Mouse (Mus musculus) lung, postnatal 14 days (tissue): ENCODE data around the gene Gm45837.
"Not testable (repeated sequence)": the region's sequence is repeated elsewhere in the genome, so short reads cannot be mapped to it uniquely, and the experiment has no call there.

Source experiments
- DNase-seq: peaks from one replicate; pipeline ENCODE4 v3.0.0; 2021

Gm45837 gene

GRCm38 (mm10) chr7:101504507-101504906 lies 93.8 kb downstream of the Gm45837 start:
- peak; percentile 32 for DNase-seq

DNA sequence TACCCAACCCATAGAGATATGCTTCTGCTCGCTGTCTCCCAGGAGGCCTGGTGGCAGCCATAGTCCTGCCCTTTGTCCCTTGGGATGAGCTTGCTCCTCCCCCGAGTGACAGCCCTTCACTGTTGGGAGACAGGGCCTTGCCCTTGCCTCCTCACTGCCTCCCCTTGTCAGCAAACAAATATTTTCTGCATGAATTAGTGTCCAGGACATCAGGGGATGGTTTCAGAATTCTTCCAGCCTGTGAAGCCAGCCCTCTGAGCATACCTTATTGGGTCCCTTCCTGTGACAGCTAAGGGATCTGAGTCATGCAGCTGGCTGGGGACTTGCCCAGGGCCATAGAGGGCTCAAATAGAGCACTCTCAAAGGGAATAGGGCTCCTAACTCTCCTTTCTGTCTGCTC lies 98.5 kb downstream of the Gm45837 start:
- no peak for DNase-seq

DNA sequence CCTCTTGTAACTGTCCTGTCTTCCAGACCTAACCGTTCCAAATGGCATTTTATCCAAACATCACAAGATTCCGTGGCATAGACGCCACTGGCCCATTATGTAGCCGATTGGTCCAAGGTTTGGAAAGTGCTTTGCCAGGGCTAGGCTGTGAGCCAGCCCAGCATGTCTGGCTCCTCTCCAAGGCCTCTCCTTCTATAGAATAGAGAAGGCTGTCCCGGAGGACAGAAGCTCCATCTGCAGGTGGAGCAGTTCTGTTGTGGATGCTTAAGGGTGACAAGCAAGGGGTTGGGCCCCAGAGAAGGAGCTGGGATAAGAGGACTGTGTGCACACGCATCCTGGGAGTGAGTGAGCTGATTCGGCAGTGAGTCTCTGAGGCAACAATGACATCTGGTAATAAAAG lies 103.0 kb downstream of the Gm45837 start:
- no peak for DNase-seq

GRCm38 (mm10) chr7:101514768-101515167 lies 104.1 kb downstream of the Gm45837 start:
- no peak for DNase-seq

GRCm38 (mm10) chr7:101515295-101515694 lies 104.6 kb downstream of the Gm45837 start:
- no peak for DNase-seq

DNA sequence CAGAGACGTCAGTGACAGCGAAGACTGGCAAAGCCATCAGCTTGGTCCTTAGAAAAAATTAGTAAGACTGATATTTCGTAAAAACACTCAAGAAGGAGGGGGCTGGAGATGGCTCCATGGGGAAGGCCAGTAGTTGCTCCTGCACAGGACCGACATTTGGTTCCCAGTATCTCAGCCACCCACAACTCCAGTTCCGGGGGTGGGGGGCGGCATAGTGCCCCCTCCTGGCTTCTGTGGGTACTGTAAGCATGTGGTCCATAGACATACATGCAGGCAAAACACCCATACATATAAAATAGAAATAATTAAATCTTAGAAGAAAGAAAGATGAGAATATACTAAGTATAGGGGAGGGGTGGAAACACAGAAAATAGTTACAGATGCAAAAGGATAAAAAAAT lies 105.8 kb downstream of the Gm45837 start:
- DNase-seq: no peak

DNA sequence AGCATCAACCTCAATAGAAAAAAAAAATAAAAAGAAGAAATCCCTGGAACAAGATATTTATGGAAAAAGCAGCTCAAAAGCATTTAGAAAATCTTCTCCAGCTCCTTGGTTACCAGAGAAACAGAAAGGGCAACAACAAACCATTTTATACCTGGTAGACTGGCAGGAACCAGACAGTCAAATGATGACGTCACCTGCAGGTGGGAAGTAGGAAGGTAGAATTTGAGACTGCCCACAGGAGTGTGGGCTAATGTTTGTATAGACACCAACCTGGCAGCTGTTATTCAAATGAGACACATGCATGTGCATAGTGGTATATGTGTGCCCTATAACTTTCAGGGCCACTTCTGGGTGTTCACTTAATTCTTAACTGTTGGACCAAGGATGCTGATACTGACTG lies 111.0 kb downstream of the Gm45837 start:
- no peak for DNase-seq

- DNase-seq: no peak
Observed at GRCm38 (mm10) chr7:101523205-101523604, 112.5 kb downstream of the Gm45837 start.

GRCm38 (mm10) chr7:101526484-101526883 lies 115.8 kb downstream of the Gm45837 start:
- no peak for DNase-seq

DNA sequence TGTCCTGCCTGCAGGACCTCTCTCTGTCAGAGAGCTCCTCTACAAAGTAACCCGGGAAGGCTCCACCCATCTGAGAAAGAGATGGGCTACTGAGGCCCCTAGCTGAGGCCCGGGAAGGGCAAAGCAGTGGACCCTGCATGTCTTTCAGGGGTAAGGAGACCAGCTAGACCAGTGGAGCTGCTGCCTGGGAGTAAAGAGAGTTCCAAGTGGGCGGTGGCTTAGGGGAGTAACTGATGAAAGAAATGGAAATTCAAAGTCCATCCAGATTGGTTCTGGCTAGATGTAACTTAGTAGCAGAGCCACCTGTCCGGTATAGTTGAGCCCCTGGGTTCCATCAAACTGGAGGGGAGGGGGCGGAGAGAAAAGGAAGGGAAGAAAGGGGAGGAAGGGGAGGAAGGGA lies 123.7 kb downstream of the Gm45837 start:
- no peak for DNase-seq

DNA sequence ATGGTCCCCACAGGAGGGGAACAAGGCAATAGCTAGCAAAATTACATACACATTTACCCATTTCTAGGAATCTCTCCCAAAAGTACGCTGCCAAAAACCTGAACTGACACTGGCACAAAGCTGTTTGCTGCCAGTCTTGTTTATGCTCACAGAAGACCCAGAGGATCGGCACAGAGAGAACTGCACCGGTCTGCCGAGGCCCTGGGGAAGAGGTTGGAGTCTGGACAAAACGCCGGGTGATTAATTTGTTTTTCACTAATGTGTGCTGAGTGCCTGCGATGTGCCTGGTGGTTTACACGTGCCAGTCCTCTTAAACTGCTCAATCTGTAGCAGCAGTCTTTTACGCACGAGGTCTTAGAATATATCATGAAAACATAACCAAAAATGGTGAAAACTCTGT lies 124.4 kb downstream of the Gm45837 start:
- DNase-seq: no peak

GRCm38 (mm10) chr7:101535517-101535916 lies 124.8 kb downstream of the Gm45837 start:
- DNase-seq: no peak

- DNase-seq: no peak
Observed at GRCm38 (mm10) chr7:101537541-101537940, 126.9 kb downstream of the Gm45837 start.

- DNase-seq: peak; percentile 39
Observed at GRCm38 (mm10) chr7:101538141-101538933, 127.7 kb downstream of the Gm45837 start.

DNA sequence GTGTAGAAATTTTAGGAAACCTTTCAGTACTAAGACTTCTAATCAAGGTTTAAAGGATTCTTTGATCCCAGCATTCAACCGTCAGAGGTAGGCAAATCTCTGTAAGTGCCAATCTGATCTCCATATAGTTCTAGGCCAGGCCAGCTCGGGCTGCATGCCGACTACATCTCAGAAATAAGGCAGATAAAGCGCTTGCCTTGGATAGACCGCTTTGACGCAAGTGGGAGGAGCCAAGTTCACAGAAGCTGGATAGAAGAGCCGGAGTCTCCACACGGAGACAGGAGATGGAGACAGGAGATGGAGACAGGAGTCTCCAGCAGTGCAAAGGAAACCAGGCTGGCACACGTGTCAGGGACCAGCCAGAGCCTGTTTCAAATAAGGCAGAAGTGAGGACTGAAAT lies 129.1 kb downstream of the Gm45837 start:
- no peak for DNase-seq

DNA sequence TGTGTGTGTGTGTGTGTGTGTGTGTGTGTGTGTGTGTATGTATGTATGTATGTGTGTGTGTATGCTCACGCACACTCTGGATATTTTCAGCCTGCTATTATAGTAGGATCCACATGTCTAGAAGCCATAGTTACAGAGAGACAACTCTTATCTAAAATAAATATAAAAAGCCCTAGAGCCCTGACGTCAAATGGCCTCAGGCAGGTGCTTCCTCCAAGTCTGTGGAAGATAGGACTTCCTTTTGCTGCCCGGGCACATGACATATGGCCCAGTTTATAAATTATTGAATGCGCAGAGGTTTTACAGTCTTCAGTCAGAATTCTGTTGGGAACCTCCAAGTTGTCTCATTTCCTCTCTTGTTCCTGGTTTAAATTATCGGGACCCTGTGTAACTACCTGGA lies 130.0 kb downstream of the Gm45837 start:
- no peak for DNase-seq

DNA sequence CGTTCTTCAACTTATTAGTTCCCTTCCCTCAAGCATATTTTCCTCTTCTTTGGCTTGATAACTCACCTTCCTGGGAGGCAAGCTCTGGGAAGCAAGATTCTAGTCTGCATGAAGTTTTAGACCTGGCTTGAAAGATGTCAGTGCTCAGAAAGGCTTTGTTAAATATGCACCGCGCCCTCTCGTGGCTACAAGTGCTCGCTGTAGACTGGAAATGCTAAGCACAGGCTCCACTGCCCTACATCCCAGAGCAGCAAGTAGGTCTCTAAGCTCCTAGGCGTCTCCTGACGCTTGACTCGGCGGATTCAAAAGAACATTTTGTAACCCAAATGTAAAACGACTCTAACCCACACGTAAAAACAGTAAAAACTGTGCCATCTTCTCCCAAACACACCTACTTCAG lies 130.4 kb downstream of the Gm45837 start:
- peak; percentile 64 for DNase-seq

- no peak for DNase-seq
Observed at GRCm38 (mm10) chr7:101541734-101542133, 131.0 kb downstream of the Gm45837 start.

DNA sequence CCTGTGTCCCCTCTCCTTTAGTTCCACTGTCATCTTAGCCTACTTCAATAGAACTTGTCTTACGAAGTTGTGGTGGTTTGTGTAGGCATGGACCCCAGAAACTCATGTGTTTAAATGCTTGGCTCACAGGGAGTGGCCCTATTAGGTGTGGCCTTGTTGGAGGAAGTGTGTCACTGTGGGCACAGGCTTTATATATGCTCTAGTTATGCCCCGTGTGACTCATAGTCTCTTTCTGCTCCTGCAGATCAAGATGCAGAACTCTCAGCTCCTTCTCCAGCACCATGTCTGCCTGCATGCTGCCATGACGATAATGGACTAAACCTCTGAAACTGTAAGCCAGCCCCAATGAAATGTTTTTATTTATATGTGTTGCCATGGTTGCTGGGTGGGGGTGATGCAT lies 137.0 kb downstream of the Gm45837 start:
- DNase-seq: no peak

DNA sequence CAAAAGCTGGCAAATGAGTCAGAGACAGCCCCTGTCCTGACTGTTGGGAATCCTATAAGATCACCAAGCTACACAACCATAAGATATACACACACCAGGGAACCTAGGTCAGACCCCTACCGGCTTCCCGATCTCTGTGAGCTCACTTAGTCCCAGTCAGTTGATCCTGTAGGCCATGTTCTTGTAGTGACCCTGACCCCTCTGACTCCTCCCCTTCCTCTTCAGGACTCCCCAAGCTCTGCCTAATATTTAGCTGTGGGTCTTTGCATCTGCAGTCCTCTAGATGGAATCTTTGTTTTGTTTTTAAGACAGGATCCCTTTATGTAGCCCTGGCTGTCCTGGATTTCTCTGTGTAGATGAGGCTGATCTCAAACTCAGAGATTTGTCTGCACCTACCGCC lies 138.6 kb downstream of the Gm45837 start:
- DNase-seq: no peak

DNA sequence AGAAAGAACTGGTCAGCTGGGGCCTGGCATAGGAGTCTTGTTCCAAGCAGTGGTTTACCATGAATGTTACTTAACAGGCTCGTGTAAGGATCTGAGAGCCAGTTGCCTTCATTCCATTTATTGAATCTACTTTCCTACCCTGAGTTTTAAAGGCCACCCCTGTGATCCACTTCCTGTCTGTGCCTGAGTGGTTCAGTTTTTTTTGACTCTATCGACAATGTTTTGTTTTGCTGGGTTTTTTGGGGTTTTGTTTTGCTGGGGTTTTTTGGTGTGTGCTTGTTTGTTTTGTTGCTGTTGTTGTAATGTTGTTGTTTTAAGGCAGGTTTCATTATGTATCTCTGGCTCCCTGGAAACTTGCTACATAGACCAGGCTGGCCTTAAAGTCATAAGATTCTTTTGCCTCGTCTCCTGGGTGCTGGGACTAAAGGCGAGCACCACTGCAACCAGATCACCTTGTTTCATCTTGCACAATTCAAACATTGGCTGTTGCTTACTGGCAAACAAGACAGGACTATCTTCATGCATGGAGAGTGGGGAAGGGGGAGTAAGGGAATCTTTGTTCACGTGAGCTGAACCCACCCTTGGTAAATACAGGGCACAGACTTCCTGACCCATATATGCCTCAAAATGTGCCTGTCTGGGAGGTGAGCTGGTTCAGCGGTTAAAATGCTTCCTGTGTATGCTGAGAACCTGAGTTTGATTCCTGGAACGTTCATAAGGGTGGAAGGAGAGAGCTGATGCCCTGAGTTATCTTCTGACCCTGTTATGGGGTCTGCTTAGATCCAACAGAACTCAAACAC lies 140.2 kb downstream of the Gm45837 start:
- no peak for DNase-seq

- DNase-seq: no peak
Observed at GRCm38 (mm10) chr7:101551530-101551929, 140.8 kb downstream of the Gm45837 start.

GRCm38 (mm10) chr7:101555473-101555872 lies 144.8 kb downstream of the Gm45837 start:
- not testable (repeated sequence) for DNase-seq

GRCm38 (mm10) chr7:101557391-101557790 lies 146.7 kb downstream of the Gm45837 start:
- no peak for DNase-seq
